Mouse (Mus musculus) lung, postnatal 0 days (tissue): Measurements from ENCODE around the gene Akap8l. TPM values are rescaled to one million over a fixed set of nuclear protein-coding genes. Genes with fewer than 3 reads are reported as not detected.
A peak's percentile ranks its signal among the peaks of the same experiment; 100 is the strongest.

Source experiments
- ATAC-seq: fragments of 200-750 bp; cut with Nextera tagmentation; 2 replicates; pipeline ENCODE4 v1.8.0; 2017; ENCODE audit warnings: moderate library complexity
- DNase-seq: peaks from one replicate; pipeline ENCODE4 v3.0.0-alpha.2; 2016; ENCODE audit warnings: low spot score
- H3K27ac ChIP-seq: fragments of 300-500 bp; sonication (generic); 2 replicates; pipeline ENCODE4 v1.5.1; 2014; ENCODE audit warnings: antibody characterized with exemption, mild to moderate bottlenecking, low read length, mixed read lengths
- H3K27me3 ChIP-seq: fragments of 300-500 bp; sonication (generic); replicated peaks from 2 replicates; pipeline ENCODE4 v1.6.1; 2014; ENCODE audit warnings: low read length, mixed read lengths; ENCODE audit not compliant: insufficient read depth
- H3K36me3 ChIP-seq: fragments of 300-500 bp; sonication (generic); 2 replicates; pipeline ENCODE4 v1.6.1; 2014; ENCODE audit warnings: low read length, mixed read lengths; ENCODE audit not compliant: insufficient read depth
- H3K4me1 ChIP-seq: fragments of 300-500 bp; sonication (generic); 2 replicates; pipeline ENCODE4 v1.6.1; 2014; ENCODE audit warnings: antibody characterized with exemption, low read depth, low read length, mixed read lengths; ENCODE audit not compliant: insufficient read depth
- H3K4me2 ChIP-seq: fragments of 300-500 bp; sonication (generic); replicated peaks from 2 replicates; pipeline ENCODE4 v1.6.1; 2014; ENCODE audit warnings: low read depth, mild to moderate bottlenecking, low read length, moderate library complexity, mixed read lengths
- H3K4me3 ChIP-seq: fragments of 300-500 bp; sonication (generic); 2 replicates; pipeline ENCODE4 v1.5.1; 2014; ENCODE audit warnings: low read depth, low read length
- H3K9ac ChIP-seq: fragments of 300-500 bp; sonication (generic); replicated peaks from 2 replicates; pipeline ENCODE4 v1.6.1; 2014; ENCODE audit warnings: low read depth, mild to moderate bottlenecking
- H3K9me3 ChIP-seq: fragments of 300-500 bp; sonication (generic); 2 replicates; pipeline ENCODE4 v1.6.1; 2016; ENCODE audit warnings: low read length, mixed read lengths
- CTCF ChIP-seq: IDR thresholded peaks from 2 replicates; pipeline ENCODE4 v1.5.1; 2016; ENCODE audit warnings: antibody characterized with exemption, mild to moderate bottlenecking
- EP300 ChIP-seq: IDR thresholded peaks from 2 replicates; pipeline ENCODE4 v1.6.1; 2016; ENCODE audit warnings: antibody characterized with exemption, mild to moderate bottlenecking, control low read depth
- WGBS: fragments of 180-500 bp; shearing (Covaris S2); extraction: QIAGEN DNeasy Blood & Tissue Kit; methylation state at CpG from one replicate; pipeline ENCODE4 v1.1.7; 2014; 5-methylcytosine and 5-hydroxymethylcytosine counted together
- polyA plus RNA-seq: library from polyadenylated mRNA; unstranded; fragments of >200 nt; fragmentation: Nextera tagmentation; extraction: Ambion mirVana; gene quantifications from 2 replicates; pipeline ENCODE4 v1.2.1, GENCODE M21; 2015

Gene Akap8l
- polyA plus RNA-seq, 1 experiment from 2014 or later = 59.9 TPM

- Histone ChIP-seq H3K4me2 (no peak overlapping the region), H3K4me1 (no peaks in the 10 kb centered on the region), H3K27ac (no peak overlapping the region), H3K9me3 (no peaks in the 10 kb centered on the region), H3K36me3 (no peaks in the 10 kb centered on the region), H3K27me3 (no peaks in the 10 kb centered on the region), H3K9ac (no peak overlapping the region), H3K4me3 (no peak overlapping the region)
- ATAC-seq (no peak), DNase-seq (no peak)
- TF ChIP-seq CTCF = peak; percentile 17; the same call in 1 of the 2 replicates
- TF ChIP-seq EP300 = no peak
- WGBS = 82% methylated on average over 1 of the region's 1 CpGs
Observed at GRCm38 (mm10) chr17:32298125-32298524, 52.3 kb downstream of the Akap8l start.

GRCm38 (mm10) chr17:32295901-32296300, 54.5 kb downstream of the Akap8l start:
- WGBS = 56% methylated on average over 2 of the region's 2 CpGs
- Histone ChIP-seq H3K4me2 (no peak overlapping the region), H3K36me3 (no peaks in the 10 kb centered on the region), H3K4me1 (no peaks in the 10 kb centered on the region), H3K27me3 (no peaks in the 10 kb centered on the region), H3K4me3 (no peak overlapping the region), H3K9me3 (no peaks in the 10 kb centered on the region), H3K9ac (no peak overlapping the region), H3K27ac (no peak overlapping the region)
- TF ChIP-seq CTCF (no peak), EP300 (no peak)
- ATAC-seq (no peak), DNase-seq (no peak)

DNA sequence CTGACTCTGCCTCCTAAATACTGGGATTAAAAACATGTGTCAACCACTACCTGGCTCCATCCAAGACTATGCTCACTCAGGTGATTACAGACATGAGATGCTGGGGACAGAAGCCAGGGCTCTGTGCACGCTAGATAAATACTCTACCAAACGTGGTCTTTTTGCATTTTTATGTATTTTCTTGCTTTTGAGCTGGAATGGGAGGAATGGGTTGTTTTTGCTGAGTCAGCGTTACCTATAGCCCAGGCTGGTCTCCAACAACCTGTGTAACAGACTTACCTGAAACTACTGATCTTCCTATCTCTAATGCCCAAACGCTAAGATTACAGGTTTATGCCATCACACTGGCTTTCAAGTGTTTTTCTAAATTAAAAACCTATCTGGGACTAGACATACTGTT, 55.2 kb downstream of the Akap8l start:
- no peak overlapping the region for H3K4me3 ChIP-seq
- no peaks in the 10 kb centered on the region for H3K27me3 ChIP-seq
- H3K36me3 ChIP-seq = no peaks in the 10 kb centered on the region
- no peak for DNase-seq
- TF ChIP-seq CTCF (no peak), EP300 (no peak)
- no peaks in the 10 kb centered on the region for H3K9me3 ChIP-seq
- H3K4me2 ChIP-seq = no peak overlapping the region
- no peak overlapping the region for H3K27ac ChIP-seq
- H3K9ac ChIP-seq = no peak overlapping the region
- 73% methylated on average over 4 of the region's 4 CpGs for WGBS
- no peaks in the 10 kb centered on the region for H3K4me1 ChIP-seq
- no peak for ATAC-seq

GRCm38 (mm10) chr17:32285138-32285670, 65.2 kb downstream of the Akap8l start:
- DNase-seq = no peak
- H3K9ac ChIP-seq = peak overlapping the region; percentile 94
- H3K27ac ChIP-seq = peak overlapping the region; percentile 99
- 33% methylated on average over 6 of the region's 6 CpGs for WGBS
- H3K4me1 ChIP-seq = peaks cover 4% of the 10 kb centered on the region; the same call in 1 of the 2 replicates
- H3K4me2 ChIP-seq = peak overlapping the region; percentile 79
- no peaks in the 10 kb centered on the region for H3K9me3 ChIP-seq
- TF ChIP-seq EP300 = no peak
- TF ChIP-seq CTCF = no peak
- peak overlapping the region; percentile 96 for H3K4me3 ChIP-seq
- no peak for ATAC-seq
- H3K36me3 ChIP-seq = no peaks in the 10 kb centered on the region
- no peaks in the 10 kb centered on the region for H3K27me3 ChIP-seq

GRCm38 (mm10) chr17:32284262-32285137, 65.9 kb downstream of the Akap8l start, which contains the start of gene Brd4:
Brd4 (minus strand) TSS chr17:32284722.
- Histone ChIP-seq H3K4me1 (peaks cover 4% of the 10 kb centered on the region; the same call in 1 of the 2 replicates), H3K4me3 (peak within 1 kb of the TSS; percentile 96), H3K9ac (peak within 1 kb of the TSS; percentile 94), H3K27me3 (no peaks in the 10 kb centered on the region), H3K36me3 (no peaks in the 10 kb centered on the region), H3K9me3 (no peaks in the 10 kb centered on the region), H3K4me2 (peak within 1 kb of the TSS; percentile 79), H3K27ac (peak within 1 kb of the TSS; percentile 99)
- peak; percentile 95 for DNase-seq
- under 1% methylated on average over 89 of the region's 100 CpGs for WGBS
- no peak for TF ChIP-seq EP300
- TF ChIP-seq CTCF = peak; percentile 24
- peak; percentile 94 for ATAC-seq

GRCm38 (mm10) chr17:32283771-32284221, 66.6 kb downstream of the Akap8l start:
- H3K9ac ChIP-seq = peak overlapping the region; percentile 94
- H3K4me2 ChIP-seq = peak overlapping the region; percentile 79
- 0% methylated on average over 21 of the region's 41 CpGs for WGBS
- ATAC-seq (peak; percentile 74), DNase-seq (peak; percentile 84)
- H3K4me1 ChIP-seq = peaks cover 4% of the 10 kb centered on the region; the same call in 1 of the 2 replicates
- H3K27me3 ChIP-seq = no peaks in the 10 kb centered on the region
- TF ChIP-seq EP300 (no peak), CTCF (no peak)
- no peaks in the 10 kb centered on the region for H3K36me3 ChIP-seq
- H3K4me3 ChIP-seq = peak overlapping the region; percentile 96
- H3K9me3 ChIP-seq = no peaks in the 10 kb centered on the region
- peak overlapping the region; percentile 99 for H3K27ac ChIP-seq
